Mouse (Mus musculus) layer of hippocampus, adult 2 months (tissue): ENCODE data around the gene Amt. TPM values are rescaled to one million over a fixed set of nuclear protein-coding genes. Genes with fewer than 3 reads are reported as not detected.

Experiments
- DNase-seq, 2 experiments: peaks; one replicate each; pipeline ENCODE4 v3.0.0; 2022; ENCODE audit warnings: low spot score in 2 of 2
- H3K27ac ChIP-seq: fragments of 200-600 bp; 2 replicates; pipeline ENCODE4 v1.8.1; 2022
- H3K4me3 ChIP-seq: fragments of 200-600 bp; 2 replicates; pipeline ENCODE4 v1.8.1; 2022; ENCODE audit warnings: mild to moderate bottlenecking
- CTCF ChIP-seq: fragments of 200-600 bp; conservative IDR thresholded peaks from 2 replicates; pipeline ENCODE4 v1.8.1; 2022; ENCODE audit warnings: antibody characterized with exemption, mild to moderate bottlenecking, moderate library complexity
- total RNA-seq, 2 experiments: library from RNA; stranded (reverse); gene quantifications; 2 replicates each; pipeline ENCODE4 v1.2.3; 2021

The Amt gene
- total RNA-seq, 2 experiments from 2014 or later: 32.9 to 34.4 TPM

DNA sequence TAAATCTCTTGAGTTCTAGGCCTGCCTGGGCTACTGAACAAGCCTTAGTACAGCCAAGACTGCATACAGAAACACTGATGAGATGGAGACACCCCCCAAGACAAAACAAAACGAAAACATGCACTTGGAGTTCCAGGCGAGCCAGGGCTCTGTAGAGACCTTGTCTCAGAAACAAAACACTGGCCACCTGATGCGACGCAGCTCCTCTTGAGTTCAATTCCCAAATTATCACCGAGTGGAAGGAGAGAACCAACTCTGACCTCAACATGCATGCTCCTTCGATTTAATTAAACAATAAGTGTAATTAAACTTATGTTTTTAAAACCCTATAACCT is 41.9 kb downstream of the Amt start:
- no peak for TF ChIP-seq CTCF
- Histone ChIP-seq H3K4me3 (peak overlapping the region; percentile 63), H3K27ac (peak overlapping the region; percentile 94)
- DNase-seq: no peak

- peak; percentile 30; the same call in 1 of the 2 replicates for TF ChIP-seq CTCF
- H3K4me3 ChIP-seq: peak within 1 kb of the TSS; percentile 63
- peak; percentile 73 to 86 for DNase-seq
- peak within 1 kb of the TSS; percentile 94 for H3K27ac ChIP-seq
Measured at GRCm38 (mm10) chr9:108338886-108339781, 42.5 kb downstream of the Amt start, which contains the start of gene Gpx1. Gpx1 (plus strand) TSS chr9:108338903.

DNA sequence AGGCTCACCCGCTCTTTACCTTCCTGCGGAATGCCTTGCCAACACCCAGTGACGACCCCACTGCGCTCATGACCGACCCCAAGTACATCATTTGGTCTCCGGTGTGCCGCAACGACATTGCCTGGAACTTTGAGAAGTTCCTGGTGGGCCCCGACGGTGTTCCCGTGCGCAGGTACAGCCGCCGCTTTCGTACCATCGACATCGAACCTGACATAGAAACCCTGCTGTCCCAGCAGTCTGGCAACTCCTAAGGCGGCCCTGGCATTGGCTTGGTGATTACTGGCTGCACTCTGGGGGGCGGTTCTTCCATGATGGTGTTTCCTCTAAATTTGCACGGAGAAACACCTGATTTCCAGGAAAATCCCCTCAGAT is 43.2 kb downstream of the Amt start:
- no peak for TF ChIP-seq CTCF
- H3K27ac ChIP-seq: peak overlapping the region; percentile 94
- peak overlapping the region; percentile 63 for H3K4me3 ChIP-seq
- no peak for DNase-seq

- H3K27ac ChIP-seq: peak overlapping the region; percentile 94
- H3K4me3 ChIP-seq: peak overlapping the region; percentile 63
- DNase-seq: peak in 1 of 2 experiments; percentile 10
- no peak for TF ChIP-seq CTCF
Measured at GRCm38 (mm10) chr9:108340258-108341138, 43.8 kb downstream of the Amt start.

GRCm38 (mm10) chr9:108341139-108341475 is 44.5 kb downstream of the Amt start:
- no peak for DNase-seq
- H3K4me3 ChIP-seq: no peak overlapping the region
- H3K27ac ChIP-seq: peak overlapping the region; percentile 94; the same call in 1 of the 2 replicates
- no peak for TF ChIP-seq CTCF

- peak overlapping the region; percentile 77; the same call in 1 of the 2 replicates for H3K27ac ChIP-seq
- TF ChIP-seq CTCF: no peak
Measured at GRCm38 (mm10) chr9:108341801-108342200, 45.1 kb downstream of the Amt start.

DNA sequence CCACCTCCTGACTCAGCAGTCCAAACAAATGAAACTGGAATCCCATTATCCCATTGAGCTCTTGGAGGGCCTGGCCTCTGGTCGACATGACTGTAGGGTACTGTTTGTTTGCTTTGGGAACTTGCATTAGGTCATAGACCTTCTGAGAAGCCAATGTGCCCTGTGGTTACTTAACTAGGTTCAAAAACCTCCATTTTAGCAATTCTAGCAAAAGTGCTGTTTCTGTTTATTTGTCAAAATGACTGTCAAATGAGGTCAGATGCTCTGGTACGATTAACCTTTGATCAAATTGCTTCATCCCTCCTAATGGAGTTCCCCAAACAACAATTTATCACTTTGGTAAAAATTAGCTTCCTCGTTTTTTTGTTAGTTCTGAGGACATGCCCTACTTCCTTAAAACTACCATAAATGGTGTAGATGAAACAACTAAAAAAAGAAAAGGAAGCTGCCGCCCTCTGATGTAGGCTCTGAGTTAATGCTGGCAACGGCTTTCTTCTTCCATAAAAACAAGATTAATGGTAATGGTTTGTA is 45.7 kb downstream of the Amt start:
- peak overlapping the region; percentile 77 for H3K27ac ChIP-seq
- H3K4me3 ChIP-seq: no peak overlapping the region
- DNase-seq: no peak
- peak; percentile 29 for TF ChIP-seq CTCF

More at GRCm38 (mm10) chr9:108341801-108342200, 45.1 kb downstream of the Amt start:
- no peak overlapping the region for H3K4me3 ChIP-seq
- no peak for DNase-seq

DNA sequence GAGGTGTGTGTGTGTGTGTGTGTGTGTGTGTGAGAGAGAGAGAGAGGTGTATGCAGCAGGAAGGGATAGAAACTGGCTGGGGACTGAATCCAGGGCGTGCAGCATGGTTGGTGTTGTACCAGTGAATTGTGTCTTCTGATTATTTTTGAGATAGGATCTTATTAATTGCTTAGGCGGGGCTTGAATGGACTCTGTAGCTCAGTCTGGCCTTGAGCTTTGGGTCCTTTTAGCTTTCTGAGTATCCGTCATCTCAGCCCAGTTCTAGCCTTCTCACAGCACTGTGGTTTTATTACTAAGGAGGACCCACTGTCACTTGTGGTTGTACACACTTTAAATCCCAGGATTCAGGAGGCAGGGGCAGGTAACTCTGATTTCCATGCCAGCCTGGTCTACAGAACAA is 46.7 kb downstream of the Amt start:
- no peak overlapping the region for H3K4me3 ChIP-seq
- DNase-seq: no peak
- H3K27ac ChIP-seq: no peak overlapping the region
- TF ChIP-seq CTCF: no peak

DNA sequence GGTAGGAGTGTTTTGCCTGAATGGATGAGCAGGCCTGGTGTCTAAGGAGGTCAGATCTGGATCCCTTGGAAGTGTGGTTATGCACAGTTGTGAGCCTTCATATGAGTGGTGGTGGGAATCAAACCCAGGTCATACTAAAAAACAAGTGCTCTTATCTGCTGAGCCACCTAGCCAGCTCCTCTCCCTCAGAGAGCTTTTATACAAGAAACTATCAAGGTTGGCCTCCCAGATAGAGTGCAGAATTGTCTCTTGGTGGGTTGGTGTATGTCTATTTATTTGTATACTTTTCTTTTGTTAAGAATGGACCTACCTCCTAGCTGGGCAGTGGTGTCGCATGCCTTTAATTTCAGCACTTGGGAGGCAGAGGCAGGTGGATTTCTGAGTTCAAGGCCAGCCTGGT is 47.2 kb downstream of the Amt start:
- no peak for TF ChIP-seq CTCF
- Histone ChIP-seq H3K4me3 (no peak overlapping the region), H3K27ac (no peak overlapping the region)
- DNase-seq: no peak

DNA sequence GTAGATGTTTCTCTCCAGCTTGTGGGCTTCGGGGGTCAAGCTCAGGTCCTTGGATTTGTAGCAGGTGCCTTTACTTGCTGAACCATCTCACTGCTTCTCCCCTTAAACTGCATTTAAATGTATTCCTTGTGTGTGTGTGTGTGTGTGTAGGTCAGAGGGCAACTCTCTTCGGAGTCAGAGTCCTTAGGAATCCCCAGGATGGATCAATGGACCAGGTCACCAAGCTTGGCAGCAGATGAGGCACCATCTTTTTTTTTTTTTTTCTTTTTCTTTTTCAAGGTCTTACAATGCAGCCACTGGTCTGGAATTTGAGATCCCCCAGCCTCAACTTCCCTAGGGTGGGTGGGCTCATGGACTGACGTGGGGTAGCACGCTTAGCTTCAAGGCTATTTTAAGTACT is 47.8 kb downstream of the Amt start:
- no peak for DNase-seq
- H3K4me3 ChIP-seq: no peak overlapping the region
- TF ChIP-seq CTCF: no peak
- no peak overlapping the region for H3K27ac ChIP-seq

DNA sequence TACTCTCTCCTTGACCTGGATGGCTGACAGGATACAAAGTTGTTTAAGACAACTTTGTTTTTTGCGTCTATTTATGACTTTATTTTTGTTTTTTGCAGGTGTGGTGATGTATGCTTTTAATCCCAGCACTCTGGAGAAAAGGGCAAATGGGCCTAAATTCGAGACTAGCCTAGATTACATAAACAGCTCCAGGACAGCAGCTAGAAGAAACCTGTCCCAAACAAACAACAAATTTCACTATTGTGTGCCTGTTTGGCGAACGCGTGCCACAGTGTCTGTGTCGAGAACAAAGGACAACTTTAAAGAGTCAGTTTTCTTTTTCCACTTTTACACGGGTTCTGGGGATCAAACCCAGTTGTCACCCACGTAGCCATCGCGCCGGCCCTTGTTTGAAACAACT is 50.4 kb downstream of the Amt start:
- Histone ChIP-seq H3K4me3 (peak overlapping the region; percentile 99), H3K27ac (peak overlapping the region; percentile 98)
- DNase-seq: no peak
- no peak for TF ChIP-seq CTCF

DNA sequence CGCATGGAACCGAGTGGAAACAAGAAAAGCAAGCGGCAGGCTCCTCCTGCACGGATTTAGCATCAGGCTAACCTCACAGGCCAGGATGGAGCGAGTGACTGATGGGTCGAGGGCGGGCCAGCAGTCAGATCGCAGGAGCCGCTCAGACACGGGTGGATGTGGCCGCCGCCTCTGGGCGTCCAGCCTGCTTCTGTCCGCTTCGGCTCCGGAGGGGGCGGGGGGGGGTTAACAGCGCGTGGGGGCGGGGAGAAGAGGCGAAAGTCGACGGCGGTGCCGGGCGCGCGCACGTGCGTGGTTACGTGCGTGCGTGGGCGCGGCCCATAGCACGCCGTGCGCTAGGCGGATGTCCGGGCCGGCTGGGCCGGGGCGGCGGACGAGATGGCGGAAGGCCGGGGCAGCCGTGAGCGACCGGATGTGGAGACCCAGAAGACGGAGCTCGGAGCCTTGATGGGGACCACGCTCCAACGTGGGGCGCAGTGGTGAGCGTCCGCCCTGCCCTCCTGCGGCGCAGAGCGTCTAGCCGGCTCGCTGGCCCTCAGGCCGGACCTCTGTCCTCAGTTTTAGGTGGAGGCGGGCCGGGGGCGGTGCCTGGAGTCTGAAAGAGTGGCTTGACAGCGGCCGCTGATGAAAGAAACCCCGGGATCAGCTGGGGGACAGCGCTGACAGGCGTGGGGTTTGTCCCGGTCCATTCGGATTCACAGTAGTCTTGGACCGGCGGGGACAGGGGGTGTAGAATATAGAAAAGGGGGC is 51.1 kb downstream of the Amt start, which contains the start of gene Usp4:
TSS of gene Usp4 (plus strand) at position 314 of the 750 bp plus-strand sequence.
- Histone ChIP-seq H3K4me3 (peak within 1 kb of the TSS; percentile 99), H3K27ac (peak within 1 kb of the TSS; percentile 98)
- TF ChIP-seq CTCF: no peak
- peak; percentile 74 to 79 for DNase-seq
